Mouse (Mus musculus) heart, embryonic 15.5 days (tissue): ENCODE data around the gene Actl6b. TPM values are rescaled to one million over a fixed set of nuclear protein-coding genes. Genes with fewer than 3 reads are reported as not detected.
A peak's percentile ranks its signal among the peaks of the same experiment; 100 is the strongest.
"Not testable (repeated sequence)": the region's sequence is repeated elsewhere in the genome, so short reads cannot be mapped to it uniquely, and the experiment has no call there.

Experiments
- ATAC-seq: fragments of 200-750 bp; cut with Nextera tagmentation; replicated peaks from 2 replicates; pipeline ENCODE4 v1.8.0; 2017; ENCODE audit warnings: low read depth, moderate TSS enrichment; ENCODE audit not compliant: insufficient number of reproducible peaks, insufficient read depth, low FRiP score
- H3K27ac ChIP-seq: fragments of 300-500 bp; sonication (generic); 2 replicates; pipeline ENCODE4 v1.5.1; 2015; ENCODE audit warnings: mild to moderate bottlenecking, inconsistent platforms
- H3K27me3 ChIP-seq: fragments of 300-500 bp; sonication (generic); 2 replicates; pipeline ENCODE4 v1.6.1; 2015; ENCODE audit warnings: inconsistent platforms
- H3K36me3 ChIP-seq: fragments of 300-500 bp; sonication (generic); 2 replicates; pipeline ENCODE4 v1.6.1; 2015; ENCODE audit warnings: mild to moderate bottlenecking, inconsistent platforms
- H3K4me1 ChIP-seq: fragments of 300-500 bp; sonication (generic); replicated peaks from 2 replicates; pipeline ENCODE4 v1.6.1; 2015; ENCODE audit warnings: inconsistent platforms
- H3K4me2 ChIP-seq: fragments of 300-500 bp; sonication (generic); 2 replicates; pipeline ENCODE4 v1.6.1; 2015; ENCODE audit warnings: inconsistent platforms, mild to moderate bottlenecking, moderate library complexity
- H3K4me3 ChIP-seq: fragments of 300-500 bp; sonication (generic); 2 replicates; pipeline ENCODE4 v1.5.1; 2015; ENCODE audit warnings: mild to moderate bottlenecking, inconsistent platforms
- H3K9ac ChIP-seq: fragments of 300-500 bp; sonication (generic); 2 replicates; pipeline ENCODE4 v1.6.1; 2015; ENCODE audit warnings: mild to moderate bottlenecking, inconsistent platforms
- H3K9me3 ChIP-seq: fragments of 300-500 bp; sonication (generic); replicated peaks from 2 replicates; pipeline ENCODE4 v1.6.1; 2016; ENCODE audit warnings: inconsistent platforms
- WGBS: fragments of 180-500 bp; shearing (Covaris S2); methylation state at CpG from one replicate; pipeline ENCODE4 v1.1.7; 2015; ENCODE audit warnings: mixed read lengths; 5-methylcytosine and 5-hydroxymethylcytosine counted together
- microRNA-seq: library from miRNA; unstranded; fragments of <30 nt; microRNA quantifications from one replicate; pipeline ENCODE4, GENCODE M21; 2016
- polyA plus RNA-seq: library from polyadenylated mRNA; unstranded; fragments of >200 nt; fragmentation: Nextera tagmentation; extraction: Ambion mirVana; gene quantifications from 2 replicates; pipeline ENCODE4 v1.2.1, GENCODE M21; 2015

Actl6b gene
- polyA plus RNA-seq, 1 experiment from 2014 or later: 0.13 TPM

DNA sequence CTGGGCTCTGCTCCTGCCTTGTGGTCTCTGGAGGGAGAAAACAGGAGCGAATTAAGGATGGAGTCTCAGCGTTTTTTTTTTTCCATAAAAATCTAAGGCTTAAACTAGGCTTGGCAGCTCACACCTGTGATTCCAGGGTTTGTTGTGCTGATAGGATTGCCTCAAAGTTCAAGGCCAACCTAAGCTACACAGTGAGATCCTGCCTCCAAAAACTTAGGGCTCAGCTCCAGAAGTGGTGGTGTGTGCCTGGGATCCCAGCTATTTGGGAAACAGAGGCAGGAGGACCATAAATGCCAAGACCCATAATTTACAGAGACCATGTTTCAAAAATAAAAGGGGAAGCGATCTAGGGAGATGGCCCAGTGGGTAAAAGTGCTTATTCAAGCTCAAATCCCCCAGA lies 56.0 kb downstream of the Actl6b start:
- no peak for ATAC-seq
- H3K9ac ChIP-seq: no peak overlapping the region; the same call in 1 of the 2 replicates
- peaks cover 21% of the 10 kb centered on the region; the same call in 1 of the 2 replicates for H3K36me3 ChIP-seq
- H3K4me2 ChIP-seq: no peak overlapping the region
- no peaks in the 10 kb centered on the region for H3K9me3 ChIP-seq
- peaks cover 53% of the 10 kb centered on the region for H3K4me1 ChIP-seq
- no peaks in the 10 kb centered on the region for H3K27me3 ChIP-seq
- no peak overlapping the region for H3K27ac ChIP-seq
- 62% methylated on average over 3 of the region's 3 CpGs for WGBS
- no peak overlapping the region for H3K4me3 ChIP-seq

DNA sequence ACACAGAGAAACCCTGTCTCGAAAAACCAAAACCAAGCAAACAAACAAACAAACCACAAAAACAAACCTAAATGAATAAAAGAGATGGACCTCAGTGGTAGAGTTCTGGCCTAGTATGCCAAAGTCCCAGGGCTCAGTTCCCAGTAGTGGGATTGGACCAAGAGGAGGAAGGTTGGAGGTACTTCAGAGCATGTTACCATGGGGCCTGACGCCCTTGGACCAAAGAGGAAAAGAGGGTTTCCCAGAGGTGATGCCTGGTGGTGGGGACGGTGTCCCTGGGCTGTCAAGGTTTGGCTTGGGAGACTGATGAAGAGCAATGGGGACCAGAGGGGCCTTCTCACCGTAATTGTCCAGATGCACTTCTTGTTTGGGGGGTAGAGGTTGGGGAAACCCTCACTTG lies 56.7 kb downstream of the Actl6b start:
- peak overlapping the region; percentile 45 for H3K4me3 ChIP-seq
- peak overlapping the region; percentile 40 for H3K9ac ChIP-seq
- H3K9me3 ChIP-seq: no peaks in the 10 kb centered on the region
- ATAC-seq: no peak
- WGBS: 59% methylated on average over 4 of the region's 4 CpGs
- H3K27me3 ChIP-seq: no peaks in the 10 kb centered on the region
- peak overlapping the region; percentile 60 for H3K4me2 ChIP-seq
- H3K27ac ChIP-seq: peak overlapping the region; percentile 90
- H3K4me1 ChIP-seq: peaks cover 53% of the 10 kb centered on the region
- peaks cover 21% of the 10 kb centered on the region; the same call in 1 of the 2 replicates for H3K36me3 ChIP-seq

DNA sequence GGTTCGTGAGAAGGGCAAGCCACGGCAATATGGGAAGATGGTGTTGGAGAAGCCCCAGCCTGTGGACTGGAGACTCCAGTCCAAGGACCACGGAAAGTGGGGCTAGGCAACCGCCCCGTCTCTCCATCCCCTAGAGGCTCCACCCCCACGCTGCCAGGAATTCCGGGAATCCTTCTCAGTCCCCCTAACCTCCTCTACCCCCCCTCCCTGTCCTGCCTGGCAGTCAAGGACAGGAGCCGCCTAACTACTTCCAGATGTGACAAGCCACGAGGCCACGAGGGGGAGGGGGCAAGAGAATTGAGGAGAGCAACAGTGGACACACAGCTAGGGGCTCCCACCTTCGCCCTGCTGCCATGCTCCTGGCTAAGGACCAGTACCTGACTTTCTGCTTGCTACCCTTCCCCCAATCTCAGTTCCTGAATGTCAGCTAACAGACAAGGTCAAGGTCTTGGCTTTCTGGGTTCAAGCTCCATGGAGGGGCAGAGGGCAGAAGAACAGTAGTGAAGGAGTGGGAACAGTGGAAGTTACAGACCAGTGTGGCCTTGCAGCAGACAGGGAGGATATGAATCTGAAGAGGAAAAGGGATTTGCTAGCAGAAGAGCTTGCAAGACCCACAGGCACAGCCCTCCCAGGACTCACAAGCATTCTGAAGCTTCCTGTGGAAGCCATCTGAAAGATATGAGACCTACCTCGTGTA lies 57.4 kb downstream of the Actl6b start:
- Histone ChIP-seq H3K9me3 (no peaks in the 10 kb centered on the region), H3K27me3 (no peaks in the 10 kb centered on the region), H3K27ac (peak overlapping the region; percentile 90), H3K4me3 (peak overlapping the region; percentile 45), H3K9ac (peak overlapping the region; percentile 40), H3K36me3 (peaks cover 17% of the 10 kb centered on the region; the same call in 1 of the 2 replicates), H3K4me1 (peaks cover 53% of the 10 kb centered on the region), H3K4me2 (peak overlapping the region; percentile 60)
- 6% methylated on average over 11 of the region's 12 CpGs for WGBS
- ATAC-seq: peak; percentile 74

DNA sequence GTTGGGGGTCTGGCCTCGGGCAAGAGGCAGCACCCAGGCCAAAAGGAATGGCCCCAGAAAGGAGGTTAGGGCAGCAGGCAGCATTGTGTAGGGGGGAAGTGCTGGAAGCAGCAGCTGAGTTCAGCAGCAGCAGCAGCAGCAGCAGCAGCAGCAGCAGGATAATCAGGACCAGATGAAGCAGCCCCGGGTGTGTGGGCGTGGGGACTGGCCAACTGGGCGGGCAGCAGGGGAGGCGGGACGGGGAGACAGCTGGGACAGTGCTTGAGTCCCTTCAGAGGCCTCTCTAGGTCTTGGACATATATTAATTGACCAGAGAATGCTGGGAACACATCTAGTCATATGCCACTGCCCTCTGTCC lies 57.9 kb downstream of the Actl6b start:
- H3K4me1 ChIP-seq: peaks cover 53% of the 10 kb centered on the region
- H3K27ac ChIP-seq: peak overlapping the region; percentile 90
- H3K36me3 ChIP-seq: peaks cover 13% of the 10 kb centered on the region; the same call in 1 of the 2 replicates
- no peaks in the 10 kb centered on the region for H3K9me3 ChIP-seq
- H3K27me3 ChIP-seq: no peaks in the 10 kb centered on the region
- peak overlapping the region; percentile 45 for H3K4me3 ChIP-seq
- H3K9ac ChIP-seq: peak overlapping the region; percentile 40
- peak; percentile 64 for ATAC-seq
- WGBS: 7% methylated on average over 6 of the region's 6 CpGs
- H3K4me2 ChIP-seq: peak overlapping the region; percentile 60

DNA sequence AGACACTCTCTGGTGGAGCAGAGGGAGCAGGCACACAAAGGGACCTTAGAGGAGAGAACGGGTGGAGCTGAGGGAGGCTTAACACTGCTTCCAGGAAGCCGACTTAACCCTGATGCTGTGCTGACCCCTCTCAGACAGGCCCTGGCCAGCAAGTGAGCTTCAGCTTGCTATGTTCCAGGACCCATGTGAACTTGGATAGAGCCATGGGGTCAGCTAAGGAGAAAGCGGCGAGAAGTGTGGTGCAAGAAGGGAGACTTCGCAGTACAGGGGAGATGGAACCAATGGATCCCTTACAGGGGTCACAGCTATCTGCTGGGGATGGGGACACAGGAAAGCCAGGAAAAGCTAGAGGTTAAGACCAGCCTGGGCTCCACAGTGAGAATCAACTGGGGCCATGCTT lies 59.8 kb downstream of the Actl6b start:
- Histone ChIP-seq H3K36me3 (no peaks in the 10 kb centered on the region), H3K27ac (no peak overlapping the region), H3K9me3 (no peaks in the 10 kb centered on the region), H3K9ac (no peak overlapping the region), H3K4me2 (no peak overlapping the region), H3K4me1 (peaks cover 50% of the 10 kb centered on the region), H3K27me3 (no peaks in the 10 kb centered on the region), H3K4me3 (no peak overlapping the region)
- no peak for ATAC-seq
- 76% methylated on average over 5 of the region's 5 CpGs for WGBS

DNA sequence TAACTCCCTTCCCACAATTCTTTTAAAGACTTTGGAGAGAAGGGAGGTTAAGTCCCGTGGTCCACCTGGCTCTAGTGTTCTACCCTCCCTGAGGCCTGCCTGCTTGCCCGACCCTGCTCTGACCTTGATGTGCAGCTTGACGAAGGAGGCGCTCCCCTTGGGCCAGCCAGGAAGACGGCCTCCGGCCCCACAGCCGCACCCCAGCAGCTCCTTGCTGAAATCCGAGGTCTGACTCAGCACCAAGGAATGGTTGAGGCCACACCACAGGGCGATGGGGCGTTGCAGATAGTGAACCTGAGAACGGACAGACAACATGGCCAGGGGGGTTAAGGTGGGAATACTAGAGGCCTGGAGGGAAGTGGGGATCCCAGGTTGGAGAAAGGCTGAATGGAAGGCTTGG lies 60.2 kb downstream of the Actl6b start, which contains the start of gene Pcolce:
Gene Pcolce, minus strand, starts transcription at position 235 of the 400 bp plus-strand sequence.
- H3K9ac ChIP-seq: no peak within 1 kb of the TSS

DNA sequence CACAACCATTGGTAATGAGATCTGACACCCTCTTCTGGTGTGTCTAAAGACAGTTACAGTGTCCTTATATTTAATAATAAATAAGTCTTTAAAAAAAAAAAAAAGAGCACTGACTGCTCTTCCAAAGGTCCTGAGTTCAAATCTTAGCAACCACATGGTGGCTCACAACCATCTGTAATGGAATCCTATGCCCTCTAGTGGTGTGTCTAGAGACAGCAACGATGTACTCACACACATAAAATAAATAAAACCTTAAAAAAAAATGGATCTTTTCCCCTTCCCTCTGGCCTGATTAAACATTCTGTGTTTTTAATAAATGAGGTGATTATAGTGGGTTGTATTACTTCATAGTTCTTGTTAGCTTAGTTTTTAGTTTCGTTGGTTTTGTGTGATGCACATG lies 61.6 kb downstream of the Actl6b start:
- not testable (repeated sequence) for ATAC-seq, H3K27me3 ChIP-seq, H3K27ac ChIP-seq, H3K4me2 ChIP-seq, H3K9ac ChIP-seq, H3K4me3 ChIP-seq, H3K9me3 ChIP-seq, H3K36me3 ChIP-seq
- peaks cover 35% of the 10 kb centered on the region for H3K4me1 ChIP-seq
- WGBS: 90% methylated on average over 2 of the region's 2 CpGs

More for the DNA sequence above, 60.2 kb downstream of the Actl6b start, which contains the start of gene Pcolce:
- 29% methylated on average over 11 of the region's 11 CpGs for WGBS
- Histone ChIP-seq H3K27ac (0 out of 2 replicates have a peak within 1 kb of the TSS, but pooled peaks have one; percentile 14), H3K36me3 (no peaks in the 10 kb centered on the region), H3K9me3 (no peaks in the 10 kb centered on the region), H3K27me3 (no peaks in the 10 kb centered on the region), H3K4me3 (no peak within 1 kb of the TSS), H3K4me1 (peaks cover 46% of the 10 kb centered on the region), H3K4me2 (no peak within 1 kb of the TSS)
- no peak; the same call in 1 of the 2 replicates for ATAC-seq

DNA sequence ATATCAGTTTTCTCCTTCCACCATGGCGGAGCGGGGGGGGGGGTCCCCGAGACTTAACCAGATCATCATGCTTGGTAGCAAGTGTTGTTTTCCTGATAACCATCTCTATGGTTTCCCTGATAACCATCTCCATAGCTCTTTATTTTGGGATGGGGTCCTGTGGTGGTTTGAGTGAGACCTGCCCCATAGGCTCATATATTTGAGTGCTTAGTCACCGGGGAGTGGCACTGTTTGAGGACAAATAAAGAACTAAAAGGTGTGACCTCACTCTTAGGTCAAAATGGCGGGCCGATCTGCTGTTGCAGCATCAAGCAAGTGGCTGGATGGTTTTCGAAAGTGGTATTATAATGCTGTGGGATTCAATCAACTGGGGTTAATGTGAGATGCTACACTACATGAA lies 62.0 kb downstream of the Actl6b start:
- H3K9ac ChIP-seq: no peak overlapping the region
- H3K36me3 ChIP-seq: no peaks in the 10 kb centered on the region
- H3K27me3 ChIP-seq: no peaks in the 10 kb centered on the region
- H3K4me2 ChIP-seq: no peak overlapping the region
- H3K4me3 ChIP-seq: no peak overlapping the region
- no peaks in the 10 kb centered on the region for H3K9me3 ChIP-seq
- WGBS: 87% methylated on average over 7 of the region's 7 CpGs
- H3K4me1 ChIP-seq: peaks cover 30% of the 10 kb centered on the region
- H3K27ac ChIP-seq: no peak overlapping the region
- ATAC-seq: no peak

Small RNA genes within 50 kb of the gene (microRNA-seq; reads per million reads assigned to microRNA genes)
- gene Mir6418: not detected

Other genes starting within 250 kb of the Actl6b start
- gene Srrt, start 245.8 kb upstream of the Actl6b start, polyA plus RNA-seq: 70.5 and 95.7 TPM in 2 replicates
- gene Trip6, start 239.1 kb upstream of the Actl6b start, polyA plus RNA-seq: 37.7 and 53.3 TPM in 2 replicates
- gene Slc12a9, start 219.9 kb upstream of the Actl6b start, polyA plus RNA-seq: 6.5 and 10.4 TPM in 2 replicates
- 32.9 and 42.9 TPM in 2 replicates for gene Ephb4, start 203.4 kb upstream of the Actl6b start, polyA plus RNA-seq
- 0.05 and 0.11 TPM in 2 replicates for gene Zan, start 76.5 kb upstream of the Actl6b start, polyA plus RNA-seq
- gene Pop7, start 51.0 kb upstream of the Actl6b start, polyA plus RNA-seq: 37.4 and 38.6 TPM in 2 replicates
- 8.9 and 10.4 TPM in 2 replicates for gene Gigyf1, start 35.0 kb upstream of the Actl6b start, polyA plus RNA-seq
- not detected in 2 replicates for gene Epo, start 20.3 kb upstream of the Actl6b start, polyA plus RNA-seq
- gene Gnb2, start 20.0 kb upstream of the Actl6b start, polyA plus RNA-seq: 244 and 306 TPM in 2 replicates
- gene Tfr2, start 16.3 kb downstream of the Actl6b start, polyA plus RNA-seq: 0.31 and 1.3 TPM in 2 replicates
- 17.1 and 26.5 TPM in 2 replicates for gene Mospd3, start 47.5 kb downstream of the Actl6b start, polyA plus RNA-seq
- 117 and 129 TPM in 2 replicates for gene Pcolce, start 60.3 kb downstream of the Actl6b start, polyA plus RNA-seq
- 0.11 and 0.23 TPM in 2 replicates for gene Fbxo24, start 75.5 kb downstream of the Actl6b start, polyA plus RNA-seq
- gene Lrch4, start 75.6 kb downstream of the Actl6b start, polyA plus RNA-seq: 20.7 and 26.7 TPM in 2 replicates
- gene Gm20605, start 75.7 kb downstream of the Actl6b start, polyA plus RNA-seq: 7.1 and 12.2 TPM in 2 replicates
- 4.0 and 6.0 TPM in 2 replicates for gene Sap25, start 87.8 kb downstream of the Actl6b start, polyA plus RNA-seq
- 0.13 and 0.21 TPM in 2 replicates for gene Irs3, start 92.2 kb downstream of the Actl6b start, polyA plus RNA-seq
- 19.3 and 21.7 TPM in 2 replicates for gene Agfg2, start 131.2 kb downstream of the Actl6b start, polyA plus RNA-seq
- 1.2 and 1.6 TPM in 2 replicates for gene Nyap1, start 188.1 kb downstream of the Actl6b start, polyA plus RNA-seq
- gene Tsc22d4, start 192.2 kb downstream of the Actl6b start, polyA plus RNA-seq: 130 and 164 TPM in 2 replicates
- gene Ppp1r35, start 225.3 kb downstream of the Actl6b start, polyA plus RNA-seq: 21.1 and 25.5 TPM in 2 replicates
- gene Mepce, start 234.1 kb downstream of the Actl6b start, polyA plus RNA-seq: 5.3 and 7.6 TPM in 2 replicates
- 7.8 and 11.4 TPM in 2 replicates for gene Zcwpw1, start 234.3 kb downstream of the Actl6b start, polyA plus RNA-seq